Mouse (Mus musculus) thymus, postnatal 14 days (tissue): ENCODE data around the gene Phip.
A peak's percentile ranks its signal among the peaks of the same experiment; 100 is the strongest.

Source experiments
- DNase-seq: peaks from one replicate; pipeline ENCODE4 v3.0.0; 2021

Phip gene

GRCm38 (mm10) chr9:82975342-82976215 is at the start of gene Phip:
TSS of gene Phip (minus strand) at chr9:82975516.
- peak; percentile 97 for DNase-seq

GRCm38 (mm10) chr9:83023724-83024123 is 48.4 kb upstream of the Phip start:
- no peak for DNase-seq

- no peak for DNase-seq
Observed at GRCm38 (mm10) chr9:83014516-83014915, 39.2 kb upstream of the Phip start.

- DNase-seq = no peak
Observed at GRCm38 (mm10) chr9:83008306-83008705, 33.0 kb upstream of the Phip start.

GRCm38 (mm10) chr9:83001342-83001741 is 26.0 kb upstream of the Phip start:
- no peak for DNase-seq

GRCm38 (mm10) chr9:82997765-82998500 is 22.6 kb upstream of the Phip start:
- no peak for DNase-seq

- peak; percentile 9 for DNase-seq
Observed at GRCm38 (mm10) chr9:82976936-82977335, 1.6 kb upstream of the Phip start.

- no peak for DNase-seq
Observed at GRCm38 (mm10) chr9:82976219-82976618, 903 bp upstream of the Phip start.

GRCm38 (mm10) chr9:82974962-82975341 is 364 bp downstream of the Phip start:
- no peak for DNase-seq

GRCm38 (mm10) chr9:82974187-82974861 is 992 bp downstream of the Phip start:
- DNase-seq = peak; percentile 88

- DNase-seq = peak; percentile 10
Observed at GRCm38 (mm10) chr9:82973321-82973892, 1.9 kb downstream of the Phip start.

GRCm38 (mm10) chr9:82971433-82971832 is 3.9 kb downstream of the Phip start:
- DNase-seq = no peak

GRCm38 (mm10) chr9:82967076-82967621 is 8.2 kb downstream of the Phip start:
- no peak for DNase-seq

- DNase-seq = no peak
Observed at GRCm38 (mm10) chr9:82963981-82964380, 11.3 kb downstream of the Phip start.

GRCm38 (mm10) chr9:82961352-82961751 is 14.0 kb downstream of the Phip start:
- no peak for DNase-seq

- DNase-seq = no peak
Observed at GRCm38 (mm10) chr9:82955267-82955666, 20.0 kb downstream of the Phip start.

GRCm38 (mm10) chr9:82952330-82952729 is 23.0 kb downstream of the Phip start:
- no peak for DNase-seq

- DNase-seq = no peak
Observed at GRCm38 (mm10) chr9:82951435-82952004, 23.8 kb downstream of the Phip start.

GRCm38 (mm10) chr9:82907246-82907645 is 68.1 kb downstream of the Phip start:
- no peak for DNase-seq

GRCm38 (mm10) chr9:82888645-82889044 is 86.7 kb downstream of the Phip start:
- no peak for DNase-seq

- peak; percentile 11 for DNase-seq
Observed at GRCm38 (mm10) chr9:82884177-82884576, 91.1 kb downstream of the Phip start.

- DNase-seq = no peak
Observed at GRCm38 (mm10) chr9:82877078-82877477, 98.2 kb downstream of the Phip start.
